Mouse (Mus musculus) hindbrain, embryonic 12.5 days (tissue): ENCODE data around the gene Sec14l1. TPM values are rescaled to one million over a fixed set of nuclear protein-coding genes. Genes with fewer than 3 reads are reported as not detected.

ENCODE experiments used
- ATAC-seq: fragments of 200-750 bp; cut with Nextera tagmentation; 2 replicates; pipeline ENCODE4 v1.8.0; 2017; ENCODE audit warnings: moderate TSS enrichment; ENCODE audit not compliant: low FRiP score
- H3K27ac ChIP-seq: fragments of 300-500 bp; sonication (generic); 2 replicates; pipeline ENCODE4 v1.5.1; 2016; ENCODE audit warnings: mild to moderate bottlenecking
- H3K27me3 ChIP-seq: fragments of 300-500 bp; sonication (generic); 2 replicates; pipeline ENCODE4 v1.6.1; 2016; ENCODE audit warnings: mild to moderate bottlenecking
- H3K36me3 ChIP-seq: fragments of 300-500 bp; sonication (generic); 2 replicates; pipeline ENCODE4 v1.6.1; 2016; ENCODE audit warnings: mild to moderate bottlenecking
- H3K4me1 ChIP-seq: fragments of 300-500 bp; sonication (generic); 2 replicates; pipeline ENCODE4 v1.6.1; 2016
- H3K4me2 ChIP-seq: fragments of 300-500 bp; sonication (generic); replicated peaks from 2 replicates; pipeline ENCODE4 v1.6.1; 2016; ENCODE audit warnings: mild to moderate bottlenecking
- H3K4me3 ChIP-seq: fragments of 300-500 bp; sonication (generic); 2 replicates; pipeline ENCODE4 v1.5.1; 2016; ENCODE audit warnings: mild to moderate bottlenecking
- H3K9ac ChIP-seq: fragments of 300-500 bp; sonication (generic); 2 replicates; pipeline ENCODE4 v1.6.1; 2016; ENCODE audit warnings: mild to moderate bottlenecking, moderate library complexity
- H3K9me3 ChIP-seq: fragments of 300-500 bp; sonication (generic); replicated peaks from 2 replicates; pipeline ENCODE4 v1.6.1; 2016; ENCODE audit warnings: mild to moderate bottlenecking
- WGBS: fragments of 180-500 bp; shearing (Covaris S2); methylation state at CpG from one replicate; pipeline ENCODE4 v1.1.7; 2016; 5-methylcytosine and 5-hydroxymethylcytosine counted together
- polyA plus RNA-seq: library from polyadenylated mRNA; unstranded; fragments of >200 nt; fragmentation: Nextera tagmentation; extraction: Ambion mirVana; gene quantifications from 2 replicates; pipeline ENCODE4 v1.2.1, GENCODE M21; 2016

Sec14l1 gene
- polyA plus RNA-seq, 1 experiment from 2014 or later, result 76.2 TPM

- H3K9ac ChIP-seq, result no peak overlapping the region
- no peak for ATAC-seq
- H3K36me3 ChIP-seq, result no peaks in the 10 kb centered on the region
- no peak overlapping the region for H3K4me3 ChIP-seq
- no peaks in the 10 kb centered on the region for H3K27me3 ChIP-seq
- peaks cover 11% of the 10 kb centered on the region; the same call in 1 of the 2 replicates for H3K4me1 ChIP-seq
- 91% methylated on average over 11 of the region's 11 CpGs for WGBS
- no peaks in the 10 kb centered on the region for H3K9me3 ChIP-seq
- peak overlapping the region; percentile 37; the same call in 1 of the 2 replicates for H3K27ac ChIP-seq
- H3K4me2 ChIP-seq, result no peak overlapping the region
Observed at GRCm38 (mm10) chr11:117169088-117169635, 54.2 kb downstream of the Sec14l1 start.

GRCm38 (mm10) chr11:117169801-117170565 lies 55.0 kb downstream of the Sec14l1 start:
- Histone ChIP-seq H3K4me1 (peaks cover 18% of the 10 kb centered on the region; the same call in 1 of the 2 replicates), H3K9ac (no peak overlapping the region), H3K36me3 (no peaks in the 10 kb centered on the region), H3K27ac (peak overlapping the region; percentile 37; the same call in 1 of the 2 replicates), H3K4me2 (no peak overlapping the region), H3K9me3 (no peaks in the 10 kb centered on the region), H3K4me3 (no peak overlapping the region), H3K27me3 (no peaks in the 10 kb centered on the region)
- WGBS, result 82% methylated on average over 19 of the region's 19 CpGs
- no peak for ATAC-seq

- peaks cover 4% of the 10 kb centered on the region; the same call in 1 of the 2 replicates for H3K27me3 ChIP-seq
- 48% methylated on average over 18 of the region's 18 CpGs for WGBS
- no peak for ATAC-seq
- H3K4me3 ChIP-seq, result peak overlapping the region; percentile 13; the same call in 1 of the 2 replicates
- H3K27ac ChIP-seq, result peak overlapping the region; percentile 41
- H3K9me3 ChIP-seq, result no peaks in the 10 kb centered on the region
- peak overlapping the region; percentile 20; the same call in 1 of the 2 replicates for H3K9ac ChIP-seq
- H3K4me1 ChIP-seq, result peaks cover 23% of the 10 kb centered on the region
- peak overlapping the region; percentile 43 for H3K4me2 ChIP-seq
- H3K36me3 ChIP-seq, result no peaks in the 10 kb centered on the region
Observed at GRCm38 (mm10) chr11:117174098-117174892, 59.3 kb downstream of the Sec14l1 start.

- peaks cover 3% of the 10 kb centered on the region for H3K9me3 ChIP-seq
- H3K27me3 ChIP-seq, result peaks cover 4% of the 10 kb centered on the region; the same call in 1 of the 2 replicates
- peak overlapping the region; percentile 13; the same call in 1 of the 2 replicates for H3K4me3 ChIP-seq
- peak overlapping the region; percentile 20 for H3K9ac ChIP-seq
- peaks cover 22% of the 10 kb centered on the region for H3K4me1 ChIP-seq
- ATAC-seq, result no peak
- H3K4me2 ChIP-seq, result peak overlapping the region; percentile 43
- H3K27ac ChIP-seq, result peak overlapping the region; percentile 41
- H3K36me3 ChIP-seq, result no peaks in the 10 kb centered on the region
- WGBS, result 50% methylated on average over 15 of the region's 15 CpGs
Observed at GRCm38 (mm10) chr11:117174924-117175323, 60.0 kb downstream of the Sec14l1 start.

GRCm38 (mm10) chr11:117175472-117175871 lies 60.5 kb downstream of the Sec14l1 start:
- H3K27ac ChIP-seq, result no peak overlapping the region
- H3K9ac ChIP-seq, result no peak overlapping the region
- WGBS, result 78% methylated on average over 12 of the region's 12 CpGs
- H3K36me3 ChIP-seq, result no peaks in the 10 kb centered on the region
- H3K9me3 ChIP-seq, result peaks cover 8% of the 10 kb centered on the region
- ATAC-seq, result no peak
- peaks cover 18% of the 10 kb centered on the region for H3K4me1 ChIP-seq
- peaks cover 4% of the 10 kb centered on the region; the same call in 1 of the 2 replicates for H3K27me3 ChIP-seq
- no peak overlapping the region for H3K4me3 ChIP-seq
- peak overlapping the region; percentile 43; the same call in 1 of the 2 replicates for H3K4me2 ChIP-seq

DNA sequence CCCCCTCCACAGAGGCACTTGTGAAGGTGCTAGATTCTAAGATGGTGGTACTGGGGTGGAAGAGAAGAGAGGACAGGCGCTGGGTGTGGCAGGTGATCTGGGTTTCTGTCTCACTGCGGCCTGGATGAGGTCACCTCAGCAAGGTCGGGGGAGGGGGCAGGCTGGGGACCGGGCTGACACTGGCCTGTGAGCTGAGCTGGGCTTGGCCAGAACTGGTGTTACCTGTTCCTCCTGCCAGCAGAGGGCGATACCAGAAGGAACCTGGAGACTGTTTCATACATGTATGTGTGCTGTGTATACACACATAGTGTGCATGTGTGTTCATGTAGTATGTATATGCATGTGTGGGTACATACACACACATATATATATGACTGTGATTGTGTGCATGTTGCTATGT lies 61.3 kb downstream of the Sec14l1 start:
- Histone ChIP-seq H3K27me3 (peaks cover 4% of the 10 kb centered on the region; the same call in 1 of the 2 replicates), H3K27ac (no peak overlapping the region), H3K4me1 (peaks cover 18% of the 10 kb centered on the region), H3K36me3 (no peaks in the 10 kb centered on the region), H3K9ac (no peak overlapping the region), H3K4me3 (no peak overlapping the region), H3K9me3 (peaks cover 13% of the 10 kb centered on the region), H3K4me2 (no peak overlapping the region)
- peak; percentile 36; the same call in 1 of the 2 replicates for ATAC-seq
- WGBS, result 49% methylated on average over 5 of the region's 5 CpGs

- Histone ChIP-seq H3K9me3 (peaks cover 19% of the 10 kb centered on the region), H3K4me3 (no peak overlapping the region), H3K4me2 (no peak overlapping the region), H3K9ac (no peak overlapping the region), H3K27me3 (peaks cover 4% of the 10 kb centered on the region; the same call in 1 of the 2 replicates), H3K36me3 (no peaks in the 10 kb centered on the region), H3K27ac (no peak overlapping the region), H3K4me1 (peaks cover 18% of the 10 kb centered on the region)
- peak; percentile 39; the same call in 1 of the 2 replicates for ATAC-seq
- WGBS, result 68% methylated on average over 5 of the region's 5 CpGs
Observed at GRCm38 (mm10) chr11:117176900-117177299, 61.9 kb downstream of the Sec14l1 start.

DNA sequence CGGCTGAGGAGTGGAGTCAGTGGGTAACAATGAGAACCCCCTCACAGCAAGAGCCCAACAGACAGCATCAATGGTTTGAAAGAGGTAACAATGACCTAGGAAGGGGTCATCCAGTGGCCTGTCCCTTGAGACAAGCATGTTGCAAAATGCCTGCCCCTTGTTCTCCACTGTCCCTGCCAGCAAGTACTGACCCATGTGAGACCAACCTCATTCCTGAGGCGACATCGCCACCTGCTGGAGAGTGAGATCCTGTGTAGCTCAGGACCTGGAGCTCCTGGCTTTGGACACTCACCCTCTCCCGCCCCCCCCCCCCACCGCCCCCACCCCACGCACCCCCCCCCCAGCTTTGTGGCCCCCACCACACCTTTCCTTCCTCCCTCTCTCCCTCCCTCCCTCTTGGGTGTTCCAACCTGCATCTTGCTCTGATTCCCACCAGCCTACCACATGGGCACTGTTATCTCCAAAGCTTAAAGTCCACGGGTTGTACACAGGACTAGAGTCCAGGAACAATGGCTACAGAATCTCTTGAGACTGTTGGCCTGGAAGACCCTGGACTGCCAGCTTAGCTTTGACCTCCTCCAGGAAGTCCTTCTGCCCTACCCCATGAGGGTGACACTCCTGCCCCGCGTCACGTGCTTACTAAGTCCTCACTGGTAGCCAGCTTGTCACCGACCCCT lies 62.5 kb downstream of the Sec14l1 start:
- ATAC-seq, result peak; percentile 71
- 49% methylated on average over 11 of the region's 11 CpGs for WGBS
- H3K4me1 ChIP-seq, result peaks cover 18% of the 10 kb centered on the region
- no peak overlapping the region for H3K4me3 ChIP-seq
- peaks cover 4% of the 10 kb centered on the region; the same call in 1 of the 2 replicates for H3K27me3 ChIP-seq
- no peak overlapping the region for H3K4me2 ChIP-seq
- no peaks in the 10 kb centered on the region for H3K36me3 ChIP-seq
- H3K9me3 ChIP-seq, result peaks cover 24% of the 10 kb centered on the region
- no peak overlapping the region for H3K27ac ChIP-seq
- H3K9ac ChIP-seq, result no peak overlapping the region

DNA sequence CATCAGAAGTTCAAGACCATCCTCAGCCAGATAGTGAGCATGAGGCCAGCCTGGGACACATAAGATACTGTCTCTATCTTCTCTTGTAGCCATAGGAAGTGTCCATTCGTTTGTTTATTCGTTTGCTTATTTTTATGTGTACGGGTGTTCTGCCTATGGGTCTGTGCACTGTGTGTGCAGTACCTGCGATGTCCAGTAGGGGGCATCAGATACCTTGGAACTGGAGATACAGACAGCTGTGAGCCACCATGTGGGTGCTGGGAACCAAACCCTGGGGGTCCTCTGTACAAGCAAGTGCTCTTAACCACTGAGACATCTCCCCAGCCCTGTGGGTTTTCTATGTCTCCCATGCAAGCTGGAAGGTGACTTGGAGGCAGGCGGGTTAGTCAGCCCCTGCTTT lies 64.9 kb downstream of the Sec14l1 start:
- no peak for ATAC-seq
- Histone ChIP-seq H3K9me3 (peaks cover 27% of the 10 kb centered on the region), H3K9ac (no peak overlapping the region), H3K4me2 (no peak overlapping the region), H3K27me3 (peaks cover 4% of the 10 kb centered on the region; the same call in 1 of the 2 replicates), H3K27ac (no peak overlapping the region), H3K36me3 (no peaks in the 10 kb centered on the region), H3K4me1 (peaks cover 9% of the 10 kb centered on the region), H3K4me3 (no peak overlapping the region)
- 83% methylated on average over 5 of the region's 5 CpGs for WGBS

- 84% methylated on average over 3 of the region's 3 CpGs for WGBS
- H3K27me3 ChIP-seq, result peaks cover 4% of the 10 kb centered on the region; the same call in 1 of the 2 replicates
- peaks cover 27% of the 10 kb centered on the region for H3K9me3 ChIP-seq
- ATAC-seq, result no peak
- H3K4me3 ChIP-seq, result no peak overlapping the region
- no peak overlapping the region for H3K4me2 ChIP-seq
- peaks cover 2% of the 10 kb centered on the region; the same call in 1 of the 2 replicates for H3K4me1 ChIP-seq
- H3K27ac ChIP-seq, result no peak overlapping the region
- H3K36me3 ChIP-seq, result no peaks in the 10 kb centered on the region
- H3K9ac ChIP-seq, result no peak overlapping the region
Observed at GRCm38 (mm10) chr11:117182808-117183207, 67.8 kb downstream of the Sec14l1 start.

- Histone ChIP-seq H3K4me3 (no peak overlapping the region), H3K27ac (no peak overlapping the region), H3K9me3 (peaks cover 27% of the 10 kb centered on the region), H3K4me2 (no peak overlapping the region), H3K4me1 (peaks cover 2% of the 10 kb centered on the region; the same call in 1 of the 2 replicates), H3K9ac (no peak overlapping the region), H3K27me3 (peaks cover 6% of the 10 kb centered on the region; the same call in 1 of the 2 replicates), H3K36me3 (no peaks in the 10 kb centered on the region)
- no peak for ATAC-seq
- 69% methylated on average over 3 of the region's 3 CpGs for WGBS
Observed at GRCm38 (mm10) chr11:117183299-117183698, 68.3 kb downstream of the Sec14l1 start.
